Mouse (Mus musculus): ENCODE measurements around the gene Gm10340.
"Not testable (repeated sequence)": the region's sequence is repeated elsewhere in the genome, so short reads cannot be mapped to it uniquely, and the experiment has no call there.

Gm10340 gene

DNA sequence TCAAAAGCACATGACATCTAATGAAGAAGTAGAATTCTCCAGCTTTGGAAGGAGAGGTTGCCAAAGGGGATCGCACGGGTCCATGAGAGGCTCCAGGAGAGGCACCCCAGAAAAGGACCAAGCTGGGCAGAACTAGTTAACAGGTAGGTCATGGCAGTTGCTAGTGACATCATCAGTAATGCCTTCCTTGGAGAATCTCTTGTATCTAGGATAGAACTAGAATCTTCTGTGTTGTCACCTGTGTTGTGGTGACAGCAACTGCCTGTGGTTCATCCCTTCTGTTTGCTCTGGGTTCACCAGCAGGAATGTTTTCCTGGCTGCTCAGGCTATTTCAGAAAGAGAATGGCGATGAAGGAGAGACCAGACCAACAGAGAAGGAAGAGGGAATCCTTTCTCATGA lies at the start of gene Gm10340:
TSS of gene Gm10340 (plus strand) at position 301 of the 400 bp plus-strand sequence.
- DNase-seq (ENCODE audit: extremely low read depth, low read depth) = not testable (repeated sequence)

DNA sequence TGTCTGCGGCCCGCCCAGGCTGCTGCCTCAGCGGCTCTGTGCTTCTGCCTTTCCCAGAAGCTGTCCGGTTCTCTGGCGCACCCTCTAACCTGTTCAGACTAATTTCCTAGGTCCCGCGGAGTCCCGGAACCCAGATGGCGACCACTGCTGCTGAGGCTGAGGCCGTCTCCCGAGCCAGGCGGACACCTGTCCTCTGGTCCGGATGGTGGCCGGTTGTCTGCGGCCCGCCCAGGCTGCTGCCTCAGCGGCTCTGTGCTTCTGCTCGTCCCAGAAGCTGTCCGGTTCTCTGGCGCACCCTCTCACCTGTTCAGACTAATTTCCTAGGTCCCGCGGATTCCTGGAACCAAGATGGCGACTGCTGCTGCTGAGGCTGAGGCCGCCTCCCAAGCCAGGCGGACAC lies 17.7 kb upstream of the Gm10340 start:
- not testable (repeated sequence) for DNase-seq (ENCODE audit: extremely low read depth, low read depth)

DNA sequence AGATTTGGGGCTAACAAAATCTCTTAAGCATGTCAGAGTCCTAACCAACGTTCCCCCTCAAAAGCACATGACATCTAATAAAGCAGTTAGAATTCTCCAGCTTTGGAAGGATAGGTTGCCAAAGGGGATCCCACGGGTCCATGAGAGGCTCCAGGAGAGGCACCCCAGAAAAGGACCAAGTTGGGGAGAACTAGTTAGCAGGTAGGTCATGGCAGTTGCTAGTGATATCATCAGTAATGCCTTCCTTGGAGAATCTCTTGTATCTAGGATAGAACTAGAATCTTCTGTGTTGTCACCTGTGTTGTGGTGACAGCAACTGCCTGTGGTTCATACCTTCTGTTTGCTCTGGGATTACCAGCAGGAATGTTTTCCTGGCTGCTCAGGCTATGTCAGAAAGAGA lies 54.2 kb downstream of the Gm10340 start, which contains the start of gene Gm5795:
TSS of gene Gm5795 (plus strand) at position 301 of the 400 bp plus-strand sequence.
- DNase-seq (ENCODE audit: extremely low read depth, low read depth) = not testable (repeated sequence)

All from MEL-GATA-1-ER (cell line).